ENCODE assay signal across 14 mouse cellular contexts in genomic region chr5:98939116-98939515, GRCm38 (mm10).
DNase-seq lines count a peak whose midpoint lies in the region; ATAC-seq and TF ChIP-seq lines count a peak whose summit lies in the region.
"Had no signal": no experiment of that assay in that cellular context is flagged by ENCODE, and none has a peak within 500 bp of the region (broad histone marks: within the 10 kb centered on the region; RNA-seq: fewer than 3 reads in every experiment).

No protein-coding gene starts in this region.

- no peak for ATAC-seq in forebrain, embryonic 11.5 days (replicated peaks; ENCODE audit: low FRiP score)
- peak; percentile 63 for ATAC-seq in forebrain, postnatal 0 days
- ATAC-seq in midbrain, embryonic 13.5 days: peak; percentile 80

- TF ChIP-seq POLR2A in brain, embryonic 14.5 days (IDR thresholded peaks at IDR 0.05; ENCODE audit: borderline replicate concordance, extremely low read depth, insufficient read depth, insufficient read length, poor library complexity, severe bottlenecking): no peak

- H3K9me3 ChIP-seq in forebrain, embryonic 10.5 days: no peaks in the 10 kb centered on the region
- no peaks in the 10 kb centered on the region for H3K9me3 ChIP-seq in forebrain, embryonic 11.5 days (ENCODE audit: control insufficient read depth, low read length)
- H3K9me3 ChIP-seq in forebrain, postnatal 0 days (ENCODE audit: low read length): no peaks in the 10 kb centered on the region
- H3K9me3 ChIP-seq in midbrain, embryonic 13.5 days: no peaks in the 10 kb centered on the region
- H3K9me3 ChIP-seq: heart, embryonic 15.5 days; limb, embryonic 13.5 days had no signal

- WGBS in forebrain, embryonic 10.5 days: 92% methylated on average over 9 of the region's 9 CpGs
- WGBS in forebrain, embryonic 11.5 days: 91% methylated on average over 9 of the region's 9 CpGs
- WGBS in forebrain, postnatal 0 days: 73% methylated on average over 9 of the region's 9 CpGs
- 73% methylated on average over 9 of the region's 9 CpGs for WGBS in midbrain, embryonic 13.5 days

- no peak for TF ChIP-seq CTCF in brain, embryonic 14.5 days (IDR thresholded peaks at IDR 0.05; ENCODE audit: borderline replicate concordance, extremely low read depth, insufficient read depth, insufficient read length)
- TF ChIP-seq CTCF in forebrain, postnatal 0 days (IDR thresholded peaks at IDR 0.05; ENCODE audit: low read depth): no peak

- no peak for DNase-seq in forebrain, embryonic 10.5 days (ENCODE audit: extremely low spot score, low spot score)
- no peak for DNase-seq in forebrain, embryonic 11.5 days (ENCODE audit: low spot score)
- peak; percentile 80 for DNase-seq in brain, embryonic 14.5 days (ENCODE audit: low read depth)
- DNase-seq in forebrain, postnatal 0 days: peak; percentile 30
- no peak for DNase-seq in layer of hippocampus, adult 8-10 months (ENCODE audit: low spot score in 2 of 2)
- DNase-seq in kidney, postnatal 36 days: no peak
- no peak for DNase-seq in layer of hippocampus, postnatal 10 days (ENCODE audit: low spot score in 2 of 2)
- DNase-seq: cerebellum, adult 9-10 months; heart, adult 18-20 months; kidney, adult 8-10 months; lung, postnatal 4 days had no signal

- H3K4me1 ChIP-seq in forebrain, embryonic 10.5 days: peaks cover 12% of the 10 kb centered on the region
- no peaks in the 10 kb centered on the region for H3K4me1 ChIP-seq in forebrain, embryonic 11.5 days (replicated peaks; ENCODE audit: control insufficient read depth, insufficient read depth, low read length)
- no peaks in the 10 kb centered on the region for H3K4me1 ChIP-seq in forebrain, postnatal 0 days (ENCODE audit: insufficient read depth)
- peaks cover 19% of the 10 kb centered on the region for H3K4me1 ChIP-seq in midbrain, embryonic 13.5 days (replicated peaks)
- H3K4me1 ChIP-seq: heart, embryonic 15.5 days had no signal

- no peaks in the 10 kb centered on the region for H3K27me3 ChIP-seq in forebrain, embryonic 10.5 days (ENCODE audit: poor library complexity, severe bottlenecking)
- no peaks in the 10 kb centered on the region for H3K27me3 ChIP-seq in forebrain, embryonic 11.5 days (ENCODE audit: control insufficient read depth, insufficient read depth, low read length)
- no peaks in the 10 kb centered on the region for H3K27me3 ChIP-seq in forebrain, postnatal 0 days (ENCODE audit: insufficient read depth, low read length)
- no peaks in the 10 kb centered on the region for H3K27me3 ChIP-seq in midbrain, embryonic 13.5 days
- H3K27me3 ChIP-seq: heart, embryonic 15.5 days; limb, embryonic 13.5 days had no signal

- H3K9ac ChIP-seq in forebrain, embryonic 11.5 days (ENCODE audit: low read length): no peak overlapping the region
- no peak overlapping the region for H3K9ac ChIP-seq in forebrain, postnatal 0 days
- H3K9ac ChIP-seq in midbrain, embryonic 13.5 days (replicated peaks): no peak overlapping the region
- H3K9ac ChIP-seq: heart, embryonic 15.5 days; limb, embryonic 13.5 days had no signal

- H3K27ac ChIP-seq in forebrain, embryonic 10.5 days: peak overlapping the region; percentile 21; the same call in 1 of the 2 replicates
- H3K27ac ChIP-seq in forebrain, embryonic 11.5 days (ENCODE audit: low read depth, low read length): no peak overlapping the region
- no peak overlapping the region for H3K27ac ChIP-seq in forebrain, postnatal 0 days (ENCODE audit: low read depth, low read length)
- H3K27ac ChIP-seq in midbrain, embryonic 13.5 days: peak overlapping the region; percentile 8; the same call in 1 of the 2 replicates
- H3K27ac ChIP-seq: heart, embryonic 15.5 days; limb, embryonic 13.5 days had no signal

- H3K4me3 ChIP-seq in forebrain, embryonic 10.5 days: no peak overlapping the region
- H3K4me3 ChIP-seq in forebrain, embryonic 11.5 days (ENCODE audit: low read depth, low read length): no peak overlapping the region
- no peak overlapping the region for H3K4me3 ChIP-seq in forebrain, postnatal 0 days (ENCODE audit: low read depth, low read length)
- H3K4me3 ChIP-seq in midbrain, embryonic 13.5 days (replicated peaks): no peak overlapping the region
- H3K4me3 ChIP-seq: heart, embryonic 15.5 days; limb, embryonic 13.5 days had no signal

- H3K4me2 ChIP-seq in forebrain, embryonic 11.5 days (ENCODE audit: low read depth, low read length, severe bottlenecking): no peak overlapping the region
- no peak overlapping the region for H3K4me2 ChIP-seq in forebrain, postnatal 0 days (ENCODE audit: low read depth)
- no peak overlapping the region for H3K4me2 ChIP-seq in midbrain, embryonic 13.5 days (replicated peaks)
- H3K4me2 ChIP-seq: heart, embryonic 15.5 days; limb, embryonic 13.5 days had no signal

- H3K36me3 ChIP-seq in forebrain, embryonic 10.5 days (replicated peaks): no peaks in the 10 kb centered on the region
- no peaks in the 10 kb centered on the region for H3K36me3 ChIP-seq in forebrain, embryonic 11.5 days (ENCODE audit: control insufficient read depth, insufficient read depth, low read length)
- no peaks in the 10 kb centered on the region for H3K36me3 ChIP-seq in forebrain, postnatal 0 days (ENCODE audit: insufficient read depth)
- no peaks in the 10 kb centered on the region for H3K36me3 ChIP-seq in midbrain, embryonic 13.5 days
- H3K36me3 ChIP-seq: heart, embryonic 15.5 days; limb, embryonic 13.5 days had no signal

Comparison
In these comparisons a context has a peak if more than half of its experiments do, and no peak if none do; other contexts are left out.
1. DNase-seq: peak in brain, embryonic 14.5 days (single experiment) and forebrain, postnatal 0 days (single experiment); none in forebrain, embryonic 10.5 days (single experiment), forebrain, embryonic 11.5 days (single experiment), layer of hippocampus, adult 8-10 months (0 of 2), kidney, postnatal 36 days (0 of 2) and layer of hippocampus, postnatal 10 days (0 of 2).
2. H3K27ac ChIP-seq: peak in forebrain, embryonic 10.5 days (single experiment) and midbrain, embryonic 13.5 days (single experiment); none in forebrain, embryonic 11.5 days (single experiment) and forebrain, postnatal 0 days (single experiment).